8 mouse cellular contexts compared by ENCODE assay signal in the genomic region with DNA sequence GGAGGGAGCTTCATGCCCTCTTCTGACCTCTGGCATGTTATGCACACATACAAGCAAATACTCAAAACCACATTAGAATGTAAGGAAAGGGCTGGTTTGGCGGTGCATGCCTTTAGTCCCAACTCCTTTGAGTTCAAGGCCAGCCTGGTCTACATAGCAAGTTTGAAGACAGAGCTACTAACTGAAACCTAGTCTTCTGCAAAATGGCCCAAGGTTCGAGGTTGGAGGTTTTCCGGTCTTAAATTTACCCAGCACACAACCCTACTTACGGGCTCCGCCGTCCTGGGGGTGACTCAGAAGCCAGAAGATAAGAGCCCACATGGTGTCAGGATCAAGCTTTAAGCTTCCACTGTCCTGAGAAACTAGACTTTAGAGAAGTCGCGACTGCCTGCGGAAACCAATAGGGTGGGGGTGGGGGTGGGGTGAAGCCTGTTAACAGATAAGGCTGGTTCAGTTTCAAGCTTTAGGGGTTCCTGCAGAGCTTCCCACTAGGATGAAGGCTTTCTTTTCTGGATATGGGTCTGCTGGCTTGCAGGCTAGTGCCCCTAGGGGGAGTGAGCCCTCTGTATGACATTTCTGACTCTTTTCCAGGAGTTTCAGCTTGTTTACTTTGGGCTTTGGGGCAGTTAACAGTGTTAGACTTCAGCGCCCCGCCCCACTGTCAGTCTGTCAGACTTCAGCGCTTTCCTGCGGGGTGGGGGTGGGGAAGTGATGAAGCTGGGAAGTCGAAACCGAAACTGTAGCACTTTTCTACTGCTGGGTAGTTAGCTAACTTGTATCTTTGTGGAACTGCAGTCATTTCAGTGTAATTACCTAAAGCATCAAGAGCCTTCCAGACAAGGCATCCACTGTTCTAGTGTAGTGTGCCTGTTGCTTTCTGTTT. TPM values are rescaled to one million over a fixed set of nuclear protein-coding genes. Genes with fewer than 3 reads are reported as not detected.
A peak's percentile ranks its signal among the peaks of the same experiment; 100 is the strongest.
DNase-seq lines count a peak whose midpoint lies in the region; ATAC-seq and TF ChIP-seq lines count a peak whose summit lies in the region.

A gene (minus strand): TSS at position 370 of the 883 bp plus-strand sequence.

- H3K9me3 ChIP-seq in embryonic facial prominence, embryonic 13.5 days, result no peaks in the 10 kb centered on the region
- H3K9me3 ChIP-seq in limb, embryonic 13.5 days, result no peaks in the 10 kb centered on the region
- no peaks in the 10 kb centered on the region for H3K9me3 ChIP-seq in midbrain, postnatal 0 days (ENCODE audit: low read length)

- no peaks in the 10 kb centered on the region for H3K27me3 ChIP-seq in embryonic facial prominence, embryonic 13.5 days
- H3K27me3 ChIP-seq in limb, embryonic 13.5 days, result no peaks in the 10 kb centered on the region
- H3K27me3 ChIP-seq in midbrain, postnatal 0 days (ENCODE audit: insufficient read depth, low read length), result no peaks in the 10 kb centered on the region

- peak within 1 kb of the TSS; percentile 10; the same call in 1 of the 2 replicates for H3K4me3 ChIP-seq in embryonic facial prominence, embryonic 13.5 days
- H3K4me3 ChIP-seq in limb, embryonic 13.5 days, result no peak within 1 kb of the TSS
- no peak within 1 kb of the TSS for H3K4me3 ChIP-seq in midbrain, postnatal 0 days (ENCODE audit: low read depth, low read length)

- H3K27ac ChIP-seq in embryonic facial prominence, embryonic 13.5 days, result no peak within 1 kb of the TSS; the same call in 1 of the 2 replicates
- H3K27ac ChIP-seq in limb, embryonic 13.5 days, result no peak within 1 kb of the TSS; the same call in 1 of the 2 replicates
- H3K27ac ChIP-seq in midbrain, postnatal 0 days (ENCODE audit: low read depth, low read length), result no peak within 1 kb of the TSS

- no peak for ATAC-seq in embryonic facial prominence, embryonic 13.5 days (ENCODE audit: insufficient number of reproducible peaks, insufficient read depth, low FRiP score, low TSS enrichment, low read depth)
- peak; percentile 40; the same call in 1 of the 2 replicates for ATAC-seq in limb, embryonic 13.5 days (ENCODE audit: low FRiP score, low read depth)
- no peak for ATAC-seq in midbrain, postnatal 0 days (ENCODE audit: low FRiP score)

- TF ChIP-seq CTCF in midbrain, postnatal 0 days (IDR thresholded peaks at IDR 0.05), result peak; percentile 42

- DNase-seq in 3T3-L1 (ENCODE audit: low read depth, low spot score), result peak; percentile 56
- DNase-seq in Muller cell, postnatal 12 days (ENCODE audit: inconsistent ontology term), result peak; percentile 81
- DNase-seq in heart, postnatal 4 days, result peak; percentile 70
- DNase-seq in midbrain, postnatal 0 days (ENCODE audit: low spot score), result peak; percentile 40
- DNase-seq in thymus, adult 18-20 months, result peak; percentile 67 to 79
- no peak for DNase-seq in cerebellum, adult 18-20 months

- H3K4me2 ChIP-seq in embryonic facial prominence, embryonic 13.5 days, result peak within 1 kb of the TSS; percentile 43
- peak within 1 kb of the TSS; percentile 36; the same call in 1 of the 2 replicates for H3K4me2 ChIP-seq in limb, embryonic 13.5 days (replicated peaks)
- 0 out of 2 replicates have a peak within 1 kb of the TSS, but pooled peaks have one; percentile 9 for H3K4me2 ChIP-seq in midbrain, postnatal 0 days (ENCODE audit: low read depth, low read length, poor library complexity, severe bottlenecking)

- 0 out of 2 replicates have a peak within 1 kb of the TSS, but pooled peaks have one; percentile 16 for H3K9ac ChIP-seq in embryonic facial prominence, embryonic 13.5 days
- no peak within 1 kb of the TSS for H3K9ac ChIP-seq in limb, embryonic 13.5 days
- no peak within 1 kb of the TSS for H3K9ac ChIP-seq in midbrain, postnatal 0 days (replicated peaks; ENCODE audit: low read length, poor library complexity, severe bottlenecking)

- H3K4me1 ChIP-seq in embryonic facial prominence, embryonic 13.5 days, result peaks cover 14% of the 10 kb centered on the region; the same call in 1 of the 2 replicates
- H3K4me1 ChIP-seq in limb, embryonic 13.5 days, result peaks cover 5% of the 10 kb centered on the region; the same call in 1 of the 2 replicates
- H3K4me1 ChIP-seq in midbrain, postnatal 0 days (ENCODE audit: insufficient read depth, low read length), result no peaks in the 10 kb centered on the region

- 39% methylated on average over 15 of the region's 15 CpGs for WGBS in embryonic facial prominence, embryonic 13.5 days
- 42% methylated on average over 15 of the region's 15 CpGs for WGBS in limb, embryonic 13.5 days
- 43% methylated on average over 15 of the region's 15 CpGs for WGBS in midbrain, postnatal 0 days

- H3K36me3 ChIP-seq in embryonic facial prominence, embryonic 13.5 days, result peaks cover 5% of the 10 kb centered on the region
- 0 out of 2 replicates have a peak, but pooled peaks cover 5% of the 10 kb centered on the region for H3K36me3 ChIP-seq in limb, embryonic 13.5 days
- peaks cover 4% of the 10 kb centered on the region; the same call in 1 of the 2 replicates for H3K36me3 ChIP-seq in midbrain, postnatal 0 days (ENCODE audit: insufficient read depth, low read length)

RNA-seq across cellular contexts. Expression of the gene that starts here (rescaled TPM):
- polyA plus RNA-seq in embryonic facial prominence, embryonic 13.5 days (2015; fragmentation: Nextera tagmentation; extraction: Ambion mirVana), result 3.9 and 4.3 TPM in 2 replicates
- 1 to 10 TPM; 1.1 to 1.6 TPM for total RNA-seq in heart, postnatal 4 days (2021)
- polyA plus RNA-seq in limb, embryonic 13.5 days (2015; fragmentation: Nextera tagmentation; extraction: Ambion mirVana), result 3.4 and 4.1 TPM in 2 replicates
- 0.16 and 1.7 TPM in 2 replicates for total RNA-seq in midbrain, postnatal 0 days (2014; rRNA removed)
- polyA plus RNA-seq in midbrain, postnatal 0 days (2015; fragmentation: Nextera tagmentation; extraction: Ambion mirVana), result 5.3 and 7.2 TPM in 2 replicates

Comparison
In these comparisons a context has a peak if more than half of its experiments do, and no peak if none do; other contexts are left out.
1. DNase-seq: peak in 3T3-L1 (single experiment), Muller cell, postnatal 12 days (single experiment), heart, postnatal 4 days (single experiment), midbrain, postnatal 0 days (single experiment) and thymus, adult 18-20 months (2 of 2); none in cerebellum, adult 18-20 months (0 of 2).
2. Peak in every context shown above with its lines, with median percentiles within 50 percentile points of each other: H3K4me2 ChIP-seq.